Mouse (Mus musculus) liver, embryonic 12.5 days (tissue): ENCODE results near the gene Snx25. TPM values are rescaled to one million over a fixed set of nuclear protein-coding genes. Genes with fewer than 3 reads are reported as not detected.
"Not testable (repeated sequence)": the region's sequence is repeated elsewhere in the genome, so short reads cannot be mapped to it uniquely, and the experiment has no call there.

Source experiments
- ATAC-seq: fragments of 200-750 bp; cut with Nextera tagmentation; 2 replicates; pipeline ENCODE4 v1.8.0; 2017; ENCODE audit warnings: moderate number of reproducible peaks, mild to moderate bottlenecking, moderate library complexity
- H3K27ac ChIP-seq: fragments of 300-500 bp; sonication (generic); 2 replicates; pipeline ENCODE4 v1.5.1; 2016; ENCODE audit warnings: mild to moderate bottlenecking
- H3K27me3 ChIP-seq: fragments of 300-500 bp; sonication (generic); replicated peaks from 2 replicates; pipeline ENCODE4 v1.6.1; 2016; ENCODE audit warnings: mild to moderate bottlenecking, moderate library complexity
- H3K36me3 ChIP-seq: fragments of 300-500 bp; sonication (generic); 2 replicates; pipeline ENCODE4 v1.6.1; 2016; ENCODE audit warnings: mild to moderate bottlenecking, moderate library complexity
- H3K4me1 ChIP-seq: fragments of 300-500 bp; sonication (generic); 2 replicates; pipeline ENCODE4 v1.6.1; 2016
- H3K4me2 ChIP-seq: fragments of 300-500 bp; sonication (generic); 2 replicates; pipeline ENCODE4 v1.6.1; 2016; ENCODE audit warnings: mild to moderate bottlenecking, moderate library complexity
- H3K4me3 ChIP-seq: fragments of 300-500 bp; sonication (generic); 2 replicates; pipeline ENCODE4 v1.5.1; 2016; ENCODE audit warnings: mild to moderate bottlenecking, moderate library complexity
- H3K9ac ChIP-seq: fragments of 300-500 bp; sonication (generic); 2 replicates; pipeline ENCODE4 v1.6.1; 2016; ENCODE audit warnings: mild to moderate bottlenecking, moderate library complexity
- H3K9me3 ChIP-seq: fragments of 300-500 bp; sonication (generic); replicated peaks from 2 replicates; pipeline ENCODE4 v1.6.1; 2016; ENCODE audit warnings: mild to moderate bottlenecking, moderate library complexity
- WGBS: fragments of 180-500 bp; shearing (Covaris S2); methylation state at CpG from one replicate; pipeline ENCODE4 v1.1.7; 2016; ENCODE audit not compliant: insufficient replicate concordance; 5-methylcytosine and 5-hydroxymethylcytosine counted together
- polyA plus RNA-seq: library from polyadenylated mRNA; unstranded; fragments of >200 nt; fragmentation: Nextera tagmentation; extraction: Ambion mirVana; gene quantifications from 2 replicates; pipeline ENCODE4 v1.2.1, GENCODE M21; 2016

Snx25 gene
- polyA plus RNA-seq, 1 experiment from 2014 or later, result 6.2 TPM

DNA sequence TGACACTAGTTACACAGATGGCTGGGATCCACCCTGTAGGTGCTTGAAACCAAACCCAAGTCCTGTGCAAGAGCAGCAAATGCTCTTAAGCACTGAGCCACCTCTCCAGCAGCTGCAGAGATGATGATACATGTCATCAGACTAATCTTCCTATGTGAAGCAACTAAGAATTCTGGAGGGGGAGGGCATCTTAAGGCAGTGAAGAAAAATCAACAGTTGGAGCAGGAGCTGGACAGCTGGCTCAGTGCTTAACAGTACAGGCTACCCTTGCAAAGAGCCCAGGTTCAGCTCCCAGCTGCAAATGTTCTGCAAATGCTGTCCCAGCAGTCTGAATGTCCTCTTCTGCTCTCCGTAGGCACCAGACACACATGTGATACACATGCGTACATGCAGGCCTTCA is 29.5 kb downstream of the Snx25 start:
- 88% methylated on average over 2 of the region's 2 CpGs for WGBS
- no peak overlapping the region for H3K9ac ChIP-seq
- H3K27me3 ChIP-seq, result no peaks in the 10 kb centered on the region
- H3K36me3 ChIP-seq, result peaks cover 16% of the 10 kb centered on the region
- H3K4me1 ChIP-seq, result no peaks in the 10 kb centered on the region
- ATAC-seq, result no peak
- H3K27ac ChIP-seq, result no peak overlapping the region
- H3K9me3 ChIP-seq, result no peaks in the 10 kb centered on the region
- H3K4me2 ChIP-seq, result no peak overlapping the region
- H3K4me3 ChIP-seq, result no peak overlapping the region

DNA sequence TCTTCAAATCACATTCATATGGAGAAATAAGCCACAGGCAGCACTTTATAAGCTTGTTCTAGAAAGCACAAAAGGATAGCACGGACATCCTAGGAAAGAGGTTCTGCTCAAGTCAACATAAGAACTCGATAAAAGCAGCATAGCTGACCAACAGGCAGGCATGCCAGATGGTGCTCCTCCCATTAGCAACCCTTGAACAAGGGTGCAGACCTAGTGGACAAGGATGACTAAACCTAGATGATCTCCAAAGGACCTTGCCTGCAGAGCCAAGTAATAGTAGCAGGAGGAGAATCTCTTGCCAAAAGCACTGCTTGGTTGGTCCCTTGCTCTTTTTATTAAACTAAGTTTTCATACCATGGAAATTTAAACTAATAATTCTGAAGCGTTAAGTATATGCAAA is 32.8 kb downstream of the Snx25 start:
- H3K9ac ChIP-seq, result no peak overlapping the region
- H3K27ac ChIP-seq, result no peak overlapping the region
- 81% methylated on average over 3 of the region's 3 CpGs for WGBS
- no peaks in the 10 kb centered on the region for H3K9me3 ChIP-seq
- H3K27me3 ChIP-seq, result no peaks in the 10 kb centered on the region
- no peak overlapping the region for H3K4me3 ChIP-seq
- no peak for ATAC-seq
- no peak overlapping the region for H3K4me2 ChIP-seq
- H3K36me3 ChIP-seq, result peaks cover 26% of the 10 kb centered on the region
- no peaks in the 10 kb centered on the region for H3K4me1 ChIP-seq

DNA sequence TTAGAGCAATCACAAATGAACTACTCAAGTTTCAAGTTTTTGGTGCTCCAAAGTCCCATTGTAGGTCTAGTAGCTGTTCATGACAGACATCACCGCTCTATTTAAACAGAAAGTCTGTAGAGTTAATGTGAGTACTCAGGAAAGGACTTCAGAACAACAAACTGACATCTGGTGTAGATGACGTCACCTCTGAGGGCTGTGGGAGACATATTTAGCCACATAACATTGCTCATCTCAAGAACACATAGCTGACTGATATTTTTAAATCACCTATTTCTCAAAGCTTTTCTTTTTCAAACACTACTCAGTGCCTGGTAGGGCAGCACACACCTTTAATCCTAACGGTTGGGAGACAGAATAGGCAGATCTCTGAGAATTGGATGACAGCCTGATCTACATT is 34.8 kb downstream of the Snx25 start:
- Histone ChIP-seq H3K36me3 (peaks cover 21% of the 10 kb centered on the region), H3K4me3 (no peak overlapping the region), H3K4me1 (no peaks in the 10 kb centered on the region), H3K27me3 (no peaks in the 10 kb centered on the region), H3K9me3 (no peaks in the 10 kb centered on the region), H3K4me2 (no peak overlapping the region), H3K9ac (no peak overlapping the region), H3K27ac (no peak overlapping the region)
- WGBS, result 81% methylated on average over 3 of the region's 3 CpGs
- no peak for ATAC-seq

DNA sequence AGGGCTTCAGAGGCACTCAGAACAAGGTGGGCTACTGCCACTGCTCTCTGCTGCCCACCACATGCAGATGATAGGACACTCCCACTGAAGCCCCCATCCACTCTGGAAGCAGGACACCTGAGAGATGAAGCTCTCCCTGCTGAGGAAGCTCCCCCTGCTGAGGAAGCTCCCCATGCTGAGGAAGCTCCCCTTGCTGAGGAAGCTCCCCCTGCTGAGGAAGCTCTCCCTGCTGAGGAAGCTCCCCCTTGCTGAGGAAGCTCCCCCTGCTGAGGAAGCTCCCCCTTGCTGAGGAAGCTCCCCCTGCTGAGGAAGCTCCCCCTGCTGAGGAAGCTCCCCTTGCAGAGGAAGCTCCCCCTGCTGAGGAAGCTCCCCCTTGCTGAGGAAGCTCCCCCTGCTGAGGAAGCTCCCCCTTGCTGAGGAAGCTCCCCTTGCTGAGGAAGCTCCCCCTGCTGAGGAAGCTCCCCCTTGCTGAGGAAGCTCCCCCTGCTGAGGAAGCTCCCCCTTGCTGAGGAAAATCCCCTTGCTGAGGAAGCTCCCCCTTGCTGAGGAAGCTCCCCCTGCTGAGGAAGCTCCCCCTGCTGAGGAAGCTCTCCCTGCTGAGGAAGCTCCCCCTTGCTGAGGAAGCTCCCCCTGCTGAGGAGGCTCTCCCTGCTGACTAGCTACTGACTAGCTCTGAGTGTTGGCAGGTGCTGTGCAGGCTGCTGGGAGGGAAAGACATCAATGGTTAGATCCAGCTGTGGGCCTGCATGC is 38.4 kb downstream of the Snx25 start:
- H3K9ac ChIP-seq, H3K4me3 ChIP-seq, H3K9me3 ChIP-seq, ATAC-seq, H3K4me1 ChIP-seq, H3K4me2 ChIP-seq, H3K27ac ChIP-seq, H3K27me3 ChIP-seq: not testable (repeated sequence)
- H3K36me3 ChIP-seq, result peaks cover 10% of the 10 kb centered on the region; the same call in 1 of the 2 replicates

DNA sequence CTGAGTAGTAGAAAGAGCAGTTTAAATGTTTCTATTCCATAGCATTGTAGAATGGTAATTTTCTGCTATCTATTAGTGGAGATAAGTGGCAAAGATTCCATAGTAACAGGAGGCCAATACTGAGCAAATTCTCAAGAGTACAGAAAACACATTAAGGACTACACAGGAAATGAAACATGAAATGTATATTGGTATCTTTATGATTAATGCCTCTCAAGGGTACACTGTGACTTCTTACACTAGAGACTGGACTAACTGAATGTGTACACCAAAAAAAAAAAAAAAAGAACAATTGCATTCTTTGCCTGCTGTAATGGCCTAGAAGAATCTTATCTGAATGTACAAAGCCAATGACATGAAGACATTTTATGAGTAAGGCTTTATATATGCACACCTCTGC is 44.3 kb downstream of the Snx25 start:
- peaks cover 23% of the 10 kb centered on the region for H3K36me3 ChIP-seq
- no peaks in the 10 kb centered on the region for H3K9me3 ChIP-seq
- H3K4me3 ChIP-seq, result no peak overlapping the region
- ATAC-seq, result no peak
- no peak overlapping the region for H3K27ac ChIP-seq
- H3K4me2 ChIP-seq, result no peak overlapping the region
- no peaks in the 10 kb centered on the region for H3K27me3 ChIP-seq
- no peaks in the 10 kb centered on the region for H3K4me1 ChIP-seq
- no peak overlapping the region for H3K9ac ChIP-seq

DNA sequence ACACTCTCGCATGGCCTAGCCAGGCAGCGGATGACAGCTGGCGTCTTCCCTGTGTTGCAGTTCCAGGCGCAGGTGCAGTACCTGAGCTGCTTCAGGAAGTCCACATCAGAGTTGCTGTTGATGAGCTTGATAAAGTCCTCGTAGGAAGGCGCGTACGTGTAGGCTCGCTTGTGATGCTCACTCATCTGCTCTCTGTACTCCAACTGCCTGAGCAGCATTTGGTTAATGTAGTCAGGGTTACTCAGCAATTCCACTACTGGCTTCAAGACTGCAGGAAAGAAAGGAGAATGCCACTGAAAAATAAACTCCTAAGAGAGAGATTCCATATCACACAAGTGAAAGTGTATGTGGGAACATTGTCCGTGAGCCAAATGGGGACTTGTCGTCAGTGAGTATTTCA is 48.5 kb downstream of the Snx25 start:
- Histone ChIP-seq H3K9me3 (0 out of 2 replicates have a peak, but pooled peaks cover 6% of the 10 kb centered on the region), H3K9ac (no peak overlapping the region), H3K4me1 (no peaks in the 10 kb centered on the region), H3K4me3 (no peak overlapping the region), H3K36me3 (peaks cover 52% of the 10 kb centered on the region), H3K27me3 (no peaks in the 10 kb centered on the region), H3K27ac (no peak overlapping the region), H3K4me2 (no peak overlapping the region)
- no peak for ATAC-seq
- 90% methylated on average over 11 of the region's 11 CpGs for WGBS

DNA sequence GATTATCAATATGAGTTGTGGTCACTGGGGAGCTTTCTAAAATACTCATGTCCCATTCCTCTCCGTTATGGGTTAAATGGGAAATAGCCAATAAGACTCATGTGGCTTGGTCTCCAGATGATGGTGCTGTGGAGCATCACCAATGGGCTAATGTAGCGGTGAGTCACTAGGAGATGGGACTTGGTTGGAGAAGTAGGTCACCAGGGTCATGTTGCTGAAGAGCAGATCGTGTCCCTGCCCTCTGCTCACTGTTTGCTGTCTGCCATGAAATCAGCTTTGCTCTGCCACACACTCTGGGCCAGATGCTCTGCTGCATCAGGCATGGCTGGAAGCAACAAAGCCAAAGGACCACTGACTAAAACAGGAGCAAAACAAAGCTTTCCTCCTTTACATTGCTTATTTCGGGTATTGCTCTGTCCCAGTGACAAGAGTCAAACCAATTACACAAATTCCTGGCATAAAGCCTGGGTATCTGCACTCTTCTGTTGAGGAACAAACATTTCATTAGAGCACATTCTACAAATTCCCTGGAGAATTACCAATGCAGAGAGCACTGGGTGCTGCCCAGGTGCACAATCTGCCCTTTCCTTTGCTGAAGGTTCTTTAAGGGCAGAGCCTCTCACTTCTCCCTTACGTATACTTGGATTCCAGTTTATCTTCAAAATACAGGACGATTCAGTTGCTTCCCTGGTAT is 59.1 kb downstream of the Snx25 start:
- H3K9me3 ChIP-seq, result no peaks in the 10 kb centered on the region
- peaks cover 9% of the 10 kb centered on the region; the same call in 1 of the 2 replicates for H3K36me3 ChIP-seq
- no peak overlapping the region for H3K4me3 ChIP-seq
- no peak overlapping the region for H3K4me2 ChIP-seq
- ATAC-seq, result no peak
- no peaks in the 10 kb centered on the region for H3K4me1 ChIP-seq
- H3K27me3 ChIP-seq, result no peaks in the 10 kb centered on the region
- WGBS, result 69% methylated on average over 6 of the region's 6 CpGs
- no peak overlapping the region for H3K27ac ChIP-seq
- no peak overlapping the region for H3K9ac ChIP-seq

DNA sequence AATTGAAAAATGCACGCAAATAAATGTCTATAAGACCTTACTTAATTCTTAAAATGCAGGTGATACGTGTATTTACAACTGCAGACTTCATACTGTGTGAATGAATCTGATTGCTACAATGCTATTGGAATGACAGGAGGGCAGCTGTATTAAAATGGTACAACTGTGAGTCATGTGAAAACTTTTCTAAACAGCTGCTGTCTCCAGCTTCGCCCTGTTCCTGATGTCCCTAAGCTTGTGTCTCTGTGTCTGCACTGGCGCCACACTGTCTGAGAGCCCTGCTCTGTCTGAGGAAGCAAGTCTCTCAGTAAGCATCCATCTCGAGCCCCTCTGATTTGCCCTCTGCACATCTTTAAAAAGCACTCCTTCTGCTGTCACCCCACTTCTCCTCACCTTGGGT is 68.8 kb downstream of the Snx25 start:
- 68% methylated on average over 5 of the region's 5 CpGs for WGBS
- ATAC-seq, result no peak

DNA sequence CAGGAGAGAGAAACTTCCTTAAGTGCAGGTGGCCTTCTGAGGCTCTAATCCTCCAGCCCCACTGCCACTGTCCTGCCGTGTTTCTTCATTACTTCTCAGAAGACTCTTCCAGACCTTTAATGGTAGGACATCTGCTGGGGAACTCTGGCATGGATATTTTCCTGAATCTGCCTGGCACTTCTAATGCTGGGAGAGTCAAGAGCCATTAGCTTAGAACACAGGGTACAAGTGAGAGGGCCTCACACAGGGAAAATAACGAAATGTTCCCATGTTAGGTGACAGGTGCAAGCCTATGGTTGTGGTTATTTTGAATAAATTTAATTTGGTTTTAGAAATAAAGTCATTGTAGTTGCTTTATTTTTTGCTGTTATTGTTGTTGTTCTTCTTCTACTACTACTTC is 70.9 kb downstream of the Snx25 start:
- peaks cover 6% of the 10 kb centered on the region; the same call in 1 of the 2 replicates for H3K36me3 ChIP-seq
- H3K9ac ChIP-seq, result no peak overlapping the region
- H3K27me3 ChIP-seq, result no peaks in the 10 kb centered on the region
- ATAC-seq, result no peak
- no peak overlapping the region for H3K4me3 ChIP-seq
- WGBS, result 83% methylated on average over 2 of the region's 2 CpGs
- H3K4me2 ChIP-seq, result no peak overlapping the region
- no peaks in the 10 kb centered on the region for H3K9me3 ChIP-seq
- no peak overlapping the region for H3K27ac ChIP-seq
- H3K4me1 ChIP-seq, result peaks cover 6% of the 10 kb centered on the region

More for the DNA sequence above, 68.8 kb downstream of the Snx25 start:
- Histone ChIP-seq H3K27ac (no peak overlapping the region), H3K27me3 (no peaks in the 10 kb centered on the region), H3K36me3 (peaks cover 6% of the 10 kb centered on the region; the same call in 1 of the 2 replicates), H3K9me3 (no peaks in the 10 kb centered on the region), H3K4me2 (no peak overlapping the region), H3K4me3 (no peak overlapping the region), H3K9ac (no peak overlapping the region), H3K4me1 (peaks cover 6% of the 10 kb centered on the region)

DNA sequence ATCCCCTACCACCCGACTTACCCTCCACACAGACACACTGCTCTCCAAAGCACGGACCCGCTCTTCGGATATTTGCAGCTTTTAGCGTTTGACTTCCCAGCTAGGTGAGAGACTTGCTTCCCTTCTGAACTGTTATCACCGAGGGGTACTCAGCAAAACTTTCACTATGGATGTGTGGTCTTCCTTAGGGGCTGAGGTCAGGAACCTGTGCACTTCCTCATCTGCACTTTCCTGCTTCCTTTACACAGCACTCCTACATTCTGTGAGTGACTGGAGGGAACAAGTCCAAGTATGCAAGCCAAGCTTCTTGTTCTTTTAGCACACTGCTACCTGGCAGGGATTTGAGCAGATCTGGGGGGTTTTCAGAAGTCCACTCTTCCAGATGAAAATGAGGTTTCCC is 73.1 kb downstream of the Snx25 start:
- no peak overlapping the region for H3K4me3 ChIP-seq
- 55% methylated on average over 6 of the region's 6 CpGs for WGBS

DNA sequence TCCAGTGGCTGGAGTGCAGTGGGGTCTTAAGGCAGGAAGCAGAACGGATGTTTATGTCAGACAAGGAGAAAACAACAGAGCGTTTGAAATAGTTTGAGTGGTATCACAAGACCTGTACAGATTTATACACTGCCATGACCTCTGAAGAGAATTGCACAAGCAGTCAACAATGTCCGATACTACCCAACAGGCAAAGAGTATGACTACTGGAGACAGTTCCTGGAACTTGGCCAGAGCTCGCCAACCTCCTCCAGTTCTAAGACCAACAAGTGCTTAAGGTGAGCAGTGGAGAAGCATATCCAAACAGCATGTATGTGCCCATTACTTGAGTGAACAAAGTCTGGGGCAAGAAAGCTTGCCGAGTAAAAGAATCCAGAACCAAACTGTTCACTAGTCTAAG is 76.7 kb downstream of the Snx25 start:
- no peaks in the 10 kb centered on the region for H3K4me1 ChIP-seq
- H3K27ac ChIP-seq, result no peak overlapping the region
- no peak for ATAC-seq
- peaks cover 12% of the 10 kb centered on the region for H3K36me3 ChIP-seq
- H3K9ac ChIP-seq, result no peak overlapping the region
- no peak overlapping the region for H3K4me2 ChIP-seq
- no peaks in the 10 kb centered on the region for H3K9me3 ChIP-seq
- 83% methylated on average over 5 of the region's 5 CpGs for WGBS
- H3K27me3 ChIP-seq, result no peaks in the 10 kb centered on the region
- H3K4me3 ChIP-seq, result no peak overlapping the region

More for the DNA sequence above, 73.1 kb downstream of the Snx25 start:
- no peaks in the 10 kb centered on the region for H3K9me3 ChIP-seq
- no peak overlapping the region for H3K4me2 ChIP-seq
- peaks cover 6% of the 10 kb centered on the region for H3K4me1 ChIP-seq
- no peak overlapping the region for H3K9ac ChIP-seq
- peaks cover 9% of the 10 kb centered on the region for H3K36me3 ChIP-seq
- no peak overlapping the region for H3K27ac ChIP-seq
- H3K27me3 ChIP-seq, result no peaks in the 10 kb centered on the region
- no peak for ATAC-seq

DNA sequence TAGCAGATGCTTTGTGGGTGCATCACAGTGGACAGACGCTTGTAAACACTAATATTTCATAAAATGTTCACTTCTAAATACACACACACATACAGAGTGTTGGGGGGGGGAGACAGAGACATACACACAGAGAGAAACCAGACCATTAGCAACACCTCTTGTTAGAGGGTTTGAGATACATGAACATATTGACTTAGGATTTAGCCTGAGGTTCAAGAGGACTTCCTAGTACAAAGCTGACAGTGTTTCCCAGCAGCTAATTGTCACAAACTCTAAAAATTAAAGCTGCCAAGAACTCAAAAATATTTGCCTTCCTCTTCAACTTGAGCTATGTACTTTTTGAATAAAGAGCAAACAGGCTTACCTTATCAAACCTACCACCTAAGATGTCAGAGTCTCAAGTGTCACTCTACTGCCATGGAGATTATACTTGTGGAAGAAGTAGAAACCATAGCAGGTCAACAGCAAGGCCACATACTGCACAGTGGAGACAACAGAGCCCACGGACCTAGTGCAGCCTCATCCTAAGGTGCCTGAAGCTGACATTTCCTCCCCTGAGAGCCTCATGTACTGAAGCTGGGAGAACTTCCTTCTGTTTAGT is 78.3 kb downstream of the Snx25 start:
- Histone ChIP-seq H3K36me3 (peaks cover 7% of the 10 kb centered on the region), H3K9me3 (no peaks in the 10 kb centered on the region), H3K4me1 (no peaks in the 10 kb centered on the region), H3K4me2 (no peak overlapping the region), H3K9ac (no peak overlapping the region), H3K4me3 (no peak overlapping the region), H3K27ac (no peak overlapping the region), H3K27me3 (no peaks in the 10 kb centered on the region)
- 61% methylated on average over 2 of the region's 2 CpGs for WGBS
- ATAC-seq, result no peak
